Mouse (Mus musculus): ENCODE measurements around the gene Itsn1. TPM values are rescaled to one million over a fixed set of nuclear protein-coding genes. Genes with fewer than 3 reads are reported as not detected.

The Itsn1 gene
- total and polyA plus RNA-seq, 2 experiments from 2014 or later = 43.5 to 90.5 TPM

GRCm38 (mm10) chr16:91795044-91795443 lies 66.0 kb downstream of the Itsn1 start:
- Histone ChIP-seq H3K9ac (no peak overlapping the region), H3K9me3 (ENCODE audit: low read length) (no peaks in the 10 kb centered on the region), H3K27ac (ENCODE audit: low read depth, low read length) (no peak overlapping the region), H3K27me3 (ENCODE audit: insufficient read depth, low read length) (no peaks in the 10 kb centered on the region), H3K4me3 (ENCODE audit: low read depth, low read length) (no peak overlapping the region), H3K4me2 (ENCODE audit: low read depth) (no peak overlapping the region), H3K36me3 (ENCODE audit: insufficient read depth) (peaks cover 16% of the 10 kb centered on the region), H3K4me1 (ENCODE audit: insufficient read depth) (no peaks in the 10 kb centered on the region)
- 95% methylated on average over 2 of the region's 2 CpGs for WGBS
- ATAC-seq (no peak), DNase-seq (no peak)
- TF ChIP-seq CTCF (IDR thresholded peaks at IDR 0.05; ENCODE audit: low read depth) = no peak

DNA sequence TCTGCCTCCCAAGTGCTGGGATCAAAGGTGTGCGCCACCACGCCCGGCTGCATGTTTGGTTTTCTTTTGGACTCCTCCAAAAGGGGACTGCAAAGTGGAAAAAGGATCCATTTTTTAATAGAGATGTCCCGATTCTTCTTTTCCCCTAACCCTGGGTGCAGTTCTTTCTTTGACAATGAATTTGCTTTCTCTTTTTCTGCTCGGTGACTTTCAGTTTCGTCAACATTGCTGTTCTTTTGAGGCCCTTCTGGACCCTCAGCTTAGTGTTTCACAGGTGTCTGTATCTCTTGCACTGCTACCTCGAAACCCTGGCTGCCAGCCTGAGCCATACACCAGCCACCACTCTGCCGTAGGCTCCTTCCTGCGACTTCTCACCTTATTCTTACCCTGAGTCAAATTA lies 66.5 kb downstream of the Itsn1 start:
- Histone ChIP-seq H3K27me3 (ENCODE audit: insufficient read depth, low read length) (no peaks in the 10 kb centered on the region), H3K36me3 (ENCODE audit: insufficient read depth) (peaks cover 16% of the 10 kb centered on the region), H3K27ac (ENCODE audit: low read depth, low read length) (no peak overlapping the region), H3K4me3 (ENCODE audit: low read depth, low read length) (no peak overlapping the region), H3K9me3 (ENCODE audit: low read length) (no peaks in the 10 kb centered on the region), H3K9ac (no peak overlapping the region), H3K4me1 (ENCODE audit: insufficient read depth) (no peaks in the 10 kb centered on the region), H3K4me2 (ENCODE audit: low read depth) (no peak overlapping the region)
- WGBS = 95% methylated on average over 9 of the region's 9 CpGs
- DNase-seq (no peak), ATAC-seq (no peak)
- no peak for TF ChIP-seq CTCF (IDR thresholded peaks at IDR 0.05; ENCODE audit: low read depth)

DNA sequence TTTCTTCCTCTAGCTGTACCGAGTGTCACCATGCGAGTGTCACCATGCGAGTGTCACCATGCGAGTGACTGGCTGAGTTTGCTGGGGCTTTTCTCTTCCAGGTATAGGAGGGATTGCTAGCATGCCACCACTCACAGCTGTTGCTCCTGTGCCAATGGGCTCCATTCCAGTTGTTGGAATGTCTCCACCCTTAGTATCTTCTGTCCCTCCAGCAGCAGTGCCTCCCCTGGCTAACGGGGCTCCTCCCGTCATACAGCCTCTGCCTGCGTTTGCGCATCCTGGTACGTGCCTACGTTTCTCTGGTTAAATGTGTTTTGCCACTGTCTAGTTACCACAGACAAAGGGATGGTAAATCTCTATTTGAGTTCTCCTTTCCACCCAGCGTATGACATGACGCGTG lies 72.3 kb downstream of the Itsn1 start:
- DNase-seq (no peak), ATAC-seq (no peak)
- Histone ChIP-seq H3K4me1 (ENCODE audit: insufficient read depth) (no peaks in the 10 kb centered on the region), H3K36me3 (ENCODE audit: insufficient read depth) (peaks cover 31% of the 10 kb centered on the region), H3K9me3 (ENCODE audit: low read length) (no peaks in the 10 kb centered on the region), H3K27me3 (ENCODE audit: insufficient read depth, low read length) (no peaks in the 10 kb centered on the region), H3K4me2 (ENCODE audit: low read depth) (no peak overlapping the region), H3K9ac (no peak overlapping the region), H3K4me3 (ENCODE audit: low read depth, low read length) (no peak overlapping the region), H3K27ac (ENCODE audit: low read depth, low read length) (0 out of 2 replicates have a peak overlapping the region, but pooled peaks have one; percentile 35)
- TF ChIP-seq CTCF (IDR thresholded peaks at IDR 0.05; ENCODE audit: low read depth) = no peak
- 81% methylated on average over 13 of the region's 13 CpGs for WGBS

- H3K9ac ChIP-seq = no peak overlapping the region
- H3K9me3 ChIP-seq (ENCODE audit: low read length) = no peaks in the 10 kb centered on the region
- no peaks in the 10 kb centered on the region for H3K27me3 ChIP-seq (ENCODE audit: insufficient read depth, low read length)
- ATAC-seq = no peak
- TF ChIP-seq CTCF (IDR thresholded peaks at IDR 0.05; ENCODE audit: low read depth) = no peak
- DNase-seq = no peak
- H3K4me2 ChIP-seq (ENCODE audit: low read depth) = no peak overlapping the region
- 0 out of 2 replicates have a peak overlapping the region, but pooled peaks have one; percentile 2 for H3K27ac ChIP-seq (ENCODE audit: low read depth, low read length)
- 87% methylated on average over 5 of the region's 5 CpGs for WGBS
- peaks cover 35% of the 10 kb centered on the region for H3K36me3 ChIP-seq (ENCODE audit: insufficient read depth)
- no peak overlapping the region for H3K4me3 ChIP-seq (ENCODE audit: low read depth, low read length)
- H3K4me1 ChIP-seq (ENCODE audit: insufficient read depth) = no peaks in the 10 kb centered on the region
Measured at GRCm38 (mm10) chr16:91802461-91803062, 73.5 kb downstream of the Itsn1 start.

- WGBS = 88% methylated on average over 8 of the region's 8 CpGs
- H3K9me3 ChIP-seq (ENCODE audit: low read length) = no peaks in the 10 kb centered on the region
- TF ChIP-seq CTCF (IDR thresholded peaks at IDR 0.05; ENCODE audit: low read depth) = no peak
- peaks cover 38% of the 10 kb centered on the region for H3K36me3 ChIP-seq (ENCODE audit: insufficient read depth)
- H3K9ac ChIP-seq = no peak overlapping the region
- no peak overlapping the region for H3K27ac ChIP-seq (ENCODE audit: low read depth, low read length)
- no peaks in the 10 kb centered on the region for H3K4me1 ChIP-seq (ENCODE audit: insufficient read depth)
- DNase-seq (no peak), ATAC-seq (no peak)
- no peaks in the 10 kb centered on the region for H3K27me3 ChIP-seq (ENCODE audit: insufficient read depth, low read length)
- H3K4me2 ChIP-seq (ENCODE audit: low read depth) = no peak overlapping the region
- H3K4me3 ChIP-seq (ENCODE audit: low read depth, low read length) = no peak overlapping the region
Measured at GRCm38 (mm10) chr16:91804418-91804817, 75.3 kb downstream of the Itsn1 start.

GRCm38 (mm10) chr16:91804831-91805230 lies 75.8 kb downstream of the Itsn1 start:
- ATAC-seq (no peak), DNase-seq (no peak)
- WGBS = 74% methylated on average over 5 of the region's 5 CpGs
- H3K27ac ChIP-seq (ENCODE audit: low read depth, low read length) = no peak overlapping the region
- no peaks in the 10 kb centered on the region for H3K4me1 ChIP-seq (ENCODE audit: insufficient read depth)
- no peak for TF ChIP-seq CTCF (IDR thresholded peaks at IDR 0.05; ENCODE audit: low read depth)
- no peak overlapping the region for H3K4me2 ChIP-seq (ENCODE audit: low read depth)
- peaks cover 42% of the 10 kb centered on the region for H3K36me3 ChIP-seq (ENCODE audit: insufficient read depth)
- no peak overlapping the region for H3K9ac ChIP-seq
- H3K9me3 ChIP-seq (ENCODE audit: low read length) = no peaks in the 10 kb centered on the region
- no peaks in the 10 kb centered on the region for H3K27me3 ChIP-seq (ENCODE audit: insufficient read depth, low read length)
- H3K4me3 ChIP-seq (ENCODE audit: low read depth, low read length) = no peak overlapping the region

GRCm38 (mm10) chr16:91810235-91810634 lies 81.2 kb downstream of the Itsn1 start:
- H3K4me1 ChIP-seq (ENCODE audit: insufficient read depth) = no peaks in the 10 kb centered on the region; the same call in none of the 2 replicates
- DNase-seq (no peak), ATAC-seq (no peak)
- H3K9ac ChIP-seq = no peak overlapping the region
- TF ChIP-seq CTCF (IDR thresholded peaks at IDR 0.05; ENCODE audit: low read depth) = no peak
- no peak overlapping the region for H3K4me3 ChIP-seq (ENCODE audit: low read depth, low read length)
- no peak overlapping the region for H3K27ac ChIP-seq (ENCODE audit: low read depth, low read length)
- no peaks in the 10 kb centered on the region for H3K9me3 ChIP-seq (ENCODE audit: low read length)
- no peaks in the 10 kb centered on the region for H3K27me3 ChIP-seq (ENCODE audit: insufficient read depth, low read length)
- 87% methylated on average over 7 of the region's 7 CpGs for WGBS
- no peak overlapping the region for H3K4me2 ChIP-seq (ENCODE audit: low read depth)
- H3K36me3 ChIP-seq (ENCODE audit: insufficient read depth) = peaks cover 34% of the 10 kb centered on the region
